Mouse (Mus musculus): ENCODE data around the gene Satl1. TPM values are rescaled to one million over a fixed set of nuclear protein-coding genes. Genes with fewer than 3 reads are reported as not detected.

Gene Satl1
- polyA plus RNA-seq, 1 experiment from 2014 or later, result not detected

- no peak overlapping the region for H3K4me2 ChIP-seq (replicated peaks; ENCODE audit: low read depth, low read length)
- H3K27ac ChIP-seq (ENCODE audit: low read depth, low read length), result no peak overlapping the region
- no peaks in the 10 kb centered on the region for H3K36me3 ChIP-seq (ENCODE audit: control insufficient read depth, insufficient read depth, low read length)
- H3K4me1 ChIP-seq (ENCODE audit: control insufficient read depth, insufficient read depth, low read length), result no peaks in the 10 kb centered on the region
- H3K4me3 ChIP-seq (ENCODE audit: low read length), result no peak overlapping the region
- WGBS, result 86% methylated on average over 3 of the region's 3 CpGs
- ATAC-seq (ENCODE audit: low FRiP score, low TSS enrichment), result no peak
- no peak overlapping the region for H3K9ac ChIP-seq (ENCODE audit: low read depth, low read length)
- no peaks in the 10 kb centered on the region for H3K27me3 ChIP-seq (ENCODE audit: control insufficient read depth, insufficient read depth, low read length)
- no peaks in the 10 kb centered on the region for H3K9me3 ChIP-seq (ENCODE audit: control insufficient read depth, low read length)
These were observed 67.1 kb downstream of the Satl1 start for GRCm38 (mm10) chrX:112339486-112339885.

Other genes with a start within 250 kb of the Satl1 start
- gene 4933403O08Rik, start 167.7 kb downstream of the Satl1 start, polyA plus RNA-seq (2014; fragmentation: Nextera tagmentation; extraction: Ambion mirVana), result 0.37 TPM in 1 of 2 replicates, not detected in the other
- gene Apool, start 95.4 kb downstream of the Satl1 start, polyA plus RNA-seq (2014; fragmentation: Nextera tagmentation; extraction: Ambion mirVana), result 59.9 and 76.0 TPM in 2 replicates
- gene 2010106E10Rik, start 88.5 kb upstream of the Satl1 start, polyA plus RNA-seq (2014; fragmentation: Nextera tagmentation; extraction: Ambion mirVana), result not detected in 2 replicates
- 10.6 and 15.5 TPM in 2 replicates for gene Zfp711, start 193.7 kb upstream of the Satl1 start, polyA plus RNA-seq (2014; fragmentation: Nextera tagmentation; extraction: Ambion mirVana)